Mouse (Mus musculus): Measurements from ENCODE around the gene Pdlim3.

DNA sequence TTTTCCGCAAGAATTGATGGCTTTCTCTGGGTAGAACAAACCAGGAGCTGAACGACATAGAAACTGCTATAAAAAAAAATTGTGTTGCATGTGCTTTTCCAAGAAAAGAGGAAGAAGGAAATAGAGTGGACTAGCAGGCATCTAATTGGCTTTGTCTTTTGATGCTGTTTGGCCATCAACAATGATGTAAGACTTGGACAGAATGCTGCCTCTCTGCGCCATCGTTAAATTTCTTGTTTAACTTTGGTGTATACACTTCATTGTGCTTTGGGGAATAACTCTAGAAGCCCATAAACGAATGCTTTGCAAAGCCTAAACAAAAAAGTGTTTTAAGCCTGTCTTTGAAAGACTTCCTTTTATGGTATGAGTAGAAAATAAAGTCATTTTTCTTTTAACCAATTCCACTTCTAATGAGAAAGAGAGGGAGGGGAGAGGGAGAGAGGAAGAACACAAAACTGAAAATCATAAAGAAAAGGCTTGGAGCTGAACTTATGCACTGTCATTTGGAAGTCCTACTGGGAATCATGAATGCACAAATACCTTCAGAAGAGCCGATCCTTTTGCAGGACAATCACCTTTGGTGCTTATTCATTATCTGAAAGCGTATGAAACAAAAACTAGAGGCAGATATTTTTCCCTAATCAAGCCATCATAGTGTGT, 20.5 kb downstream of the Pdlim3 start:
- no peak for TF ChIP-seq CTCF (IDR thresholded peaks at IDR 0.05; ENCODE audit: insufficient read depth, low read depth, low read length)
- TF ChIP-seq POLR2A (IDR thresholded peaks at IDR 0.05; ENCODE audit: insufficient read depth, low read depth, low read length) = no peak
